Mouse (Mus musculus) CD8-positive naive resting alpha-beta T cell, adult 2 months (primary cell): Measurements from ENCODE around the gene Nudc.

Experiments
- DNase-seq, 2 experiments: peaks; one replicate each; pipeline ENCODE4 v3.0.0; 2022; ENCODE audit warnings: low read depth in 2 of 2, low spot score in 2 of 2

The Nudc gene

GRCm38 (mm10) chr4:133545272-133546231, at the start of gene Nudc:
TSS of gene Nudc (minus strand) at chr4:133545996.
- DNase-seq: peak; percentile 90 to 91

GRCm38 (mm10) chr4:133595538-133595937, 49.7 kb upstream of the Nudc start:
- DNase-seq: no peak

- DNase-seq: peak; percentile 58 to 66
These were observed 46.8 kb upstream of the Nudc start for GRCm38 (mm10) chr4:133592570-133592969.

DNA sequence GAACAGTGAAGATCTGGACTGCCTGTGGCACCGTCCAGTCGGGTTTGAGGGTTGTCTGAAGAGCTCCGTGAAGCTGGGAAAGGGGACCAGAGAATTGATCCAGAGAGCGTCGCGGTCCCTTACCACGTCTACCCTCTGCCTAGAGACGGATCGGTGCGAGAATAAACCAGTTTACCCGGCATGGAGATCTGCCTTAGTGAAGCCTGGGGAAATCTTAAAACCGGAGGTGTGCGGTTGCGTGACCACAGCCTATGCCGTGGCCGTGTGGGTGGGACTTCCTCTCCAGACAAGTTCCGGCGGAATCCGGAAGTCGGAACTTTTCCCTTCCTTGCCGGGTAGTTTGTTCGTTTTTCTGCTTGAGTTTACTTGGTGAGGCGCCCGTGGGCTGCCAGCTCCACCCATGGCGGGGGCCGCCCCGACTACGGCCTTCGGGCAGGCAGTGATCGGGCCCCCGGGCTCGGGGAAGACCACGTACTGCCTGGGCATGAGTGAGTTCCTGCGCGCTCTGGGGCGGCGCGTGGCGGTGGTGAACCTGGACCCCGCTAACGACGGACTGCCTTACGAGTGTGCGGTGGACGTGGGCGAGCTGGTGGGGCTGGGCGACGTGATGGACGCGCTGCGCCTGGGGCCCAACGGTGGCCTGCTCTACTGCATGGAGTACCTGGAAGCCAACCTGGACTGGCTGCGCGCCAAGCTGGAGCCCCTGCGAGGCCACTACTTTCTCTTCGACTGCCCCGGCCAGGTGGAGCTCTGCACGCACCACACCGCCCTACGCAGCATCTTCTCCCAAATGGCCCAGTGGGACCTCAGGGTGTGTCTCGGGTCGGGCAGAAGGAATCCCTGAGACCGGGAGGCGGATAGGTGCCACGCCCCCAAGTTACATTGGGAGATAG, 38.5 kb upstream of the Nudc start, which contains the start of gene Gpn2:
Gene Gpn2, plus strand, starts transcription at position 304 of the 893 bp plus-strand sequence.
- DNase-seq: peak; percentile 83 to 89

GRCm38 (mm10) chr4:133583690-133584058, 37.9 kb upstream of the Nudc start:
- DNase-seq: no peak

DNA sequence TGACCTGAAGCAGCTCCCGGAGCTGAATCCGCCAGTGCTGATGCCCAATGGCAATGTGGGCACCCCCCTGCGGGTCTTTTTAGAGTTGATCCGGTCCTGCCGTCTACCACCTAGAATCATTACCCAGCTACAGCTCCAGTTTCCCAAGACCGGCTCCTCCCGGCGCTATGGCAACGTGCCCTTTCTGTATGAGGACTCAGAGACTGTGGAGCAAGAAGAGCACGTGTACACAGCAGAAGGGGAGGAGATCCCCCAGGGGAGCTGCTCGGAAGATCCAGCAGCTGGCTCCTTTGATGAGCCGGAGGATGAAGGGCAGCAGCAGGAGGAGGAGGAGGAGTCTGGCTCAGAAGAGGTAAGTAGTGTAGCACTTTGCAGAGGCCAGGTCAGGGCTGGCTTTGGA, 32.2 kb upstream of the Nudc start:
- DNase-seq: no peak

DNA sequence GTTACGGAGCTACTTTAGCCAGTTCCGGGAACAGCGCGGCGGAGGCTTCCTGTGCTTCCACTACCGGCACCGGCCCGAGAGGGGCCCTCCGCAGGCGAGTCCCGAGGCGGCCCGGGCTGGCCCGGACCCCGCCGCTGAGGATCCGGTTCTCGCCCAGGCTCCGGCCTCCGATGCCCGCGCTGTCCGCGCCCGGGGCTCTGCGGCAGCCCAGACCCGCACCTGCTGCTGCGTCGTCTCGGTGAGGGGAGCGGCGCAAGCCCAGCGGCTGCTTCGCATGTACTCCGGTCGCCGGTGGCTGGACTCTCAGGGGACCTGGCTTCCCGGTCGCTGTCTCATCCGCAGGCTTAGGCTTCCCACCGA, 29.0 kb upstream of the Nudc start:
- DNase-seq: no peak

- peak; percentile 77 to 84 for DNase-seq
These were observed 28.5 kb upstream of the Nudc start, which contains the start of gene Gpatch3 for GRCm38 (mm10) chr4:133574070-133574842. TSS of gene Gpatch3 (plus strand) at chr4:133574745.

GRCm38 (mm10) chr4:133570066-133570466, 24.3 kb upstream of the Nudc start:
- no peak for DNase-seq

DNA sequence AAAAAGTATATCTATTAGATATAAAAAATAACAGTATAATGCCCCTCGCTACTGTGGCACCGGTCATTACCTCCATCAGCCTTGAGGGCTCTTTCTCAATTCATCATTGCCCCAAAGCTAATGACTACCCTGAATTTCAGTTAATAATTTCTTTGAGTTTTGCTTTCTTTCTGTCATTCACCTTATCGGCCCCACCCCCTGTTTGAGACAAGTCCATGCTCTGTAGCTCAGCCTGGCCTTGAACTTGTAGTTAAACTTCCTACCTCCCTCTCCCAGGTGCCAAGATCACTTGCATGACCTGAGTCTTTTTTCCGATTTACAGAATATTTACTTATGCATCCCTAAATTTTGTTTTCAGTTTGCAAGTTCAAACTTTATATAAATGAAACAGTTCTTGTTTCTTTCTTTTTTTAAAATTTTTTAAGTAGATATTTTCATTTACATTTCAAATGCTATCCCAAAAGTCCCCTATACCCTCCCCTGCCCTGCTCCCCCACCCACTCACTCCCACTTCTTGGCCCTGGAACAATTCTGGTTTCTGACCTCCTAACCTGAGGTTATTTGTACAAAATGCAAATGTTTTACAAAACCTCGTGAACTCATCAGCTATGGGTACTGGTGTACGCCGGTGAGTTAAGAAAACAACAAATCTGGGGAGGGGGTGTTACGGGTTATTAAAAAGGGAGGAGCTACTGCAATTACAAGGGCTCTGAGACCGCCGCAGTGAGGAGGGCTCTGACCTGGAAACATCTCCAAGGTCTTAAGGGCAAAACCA, 23.7 kb upstream of the Nudc start:
- DNase-seq: no peak

DNA sequence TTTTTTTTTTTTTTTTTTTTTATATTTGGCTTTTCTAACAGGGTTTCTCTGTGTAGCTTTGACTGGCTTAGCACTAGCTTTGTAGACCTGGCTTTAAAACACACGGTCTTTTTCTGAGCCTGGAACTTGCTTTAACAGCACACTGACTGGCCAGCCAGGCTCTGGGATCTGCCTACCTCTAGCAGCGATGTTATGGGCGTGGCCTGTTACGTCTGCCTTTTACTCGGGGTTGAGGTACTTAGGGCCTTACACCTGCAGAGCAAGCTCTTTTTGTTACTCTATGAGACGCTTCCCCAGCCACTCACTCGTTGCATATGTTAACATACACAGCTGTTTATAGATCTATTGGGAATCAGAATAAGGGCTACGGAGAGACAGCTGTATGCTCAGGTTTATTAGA, 21.5 kb upstream of the Nudc start:
- no peak for DNase-seq

DNA sequence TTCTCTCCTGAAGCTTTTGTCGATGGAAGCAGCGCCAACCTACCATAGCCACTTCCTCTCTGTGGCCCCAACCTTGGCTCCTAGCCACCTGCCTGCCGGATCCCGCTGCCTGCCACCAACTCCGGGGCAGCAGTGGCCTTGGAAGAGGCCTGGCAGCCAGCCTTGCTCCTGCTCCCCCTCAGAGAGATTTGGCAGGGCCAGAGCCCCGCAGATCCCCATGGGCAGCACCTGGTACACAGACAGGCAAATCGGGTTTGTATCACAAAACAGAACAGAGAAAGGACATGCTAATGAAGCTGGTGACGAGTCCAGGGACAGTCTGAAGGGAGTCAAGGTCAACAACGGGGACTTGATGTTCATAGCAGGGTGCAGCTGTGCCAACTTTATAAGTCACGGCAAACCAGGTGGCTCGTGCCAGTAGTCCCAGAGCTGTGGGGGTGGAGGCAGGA, 17.4 kb upstream of the Nudc start:
- no peak for DNase-seq

DNA sequence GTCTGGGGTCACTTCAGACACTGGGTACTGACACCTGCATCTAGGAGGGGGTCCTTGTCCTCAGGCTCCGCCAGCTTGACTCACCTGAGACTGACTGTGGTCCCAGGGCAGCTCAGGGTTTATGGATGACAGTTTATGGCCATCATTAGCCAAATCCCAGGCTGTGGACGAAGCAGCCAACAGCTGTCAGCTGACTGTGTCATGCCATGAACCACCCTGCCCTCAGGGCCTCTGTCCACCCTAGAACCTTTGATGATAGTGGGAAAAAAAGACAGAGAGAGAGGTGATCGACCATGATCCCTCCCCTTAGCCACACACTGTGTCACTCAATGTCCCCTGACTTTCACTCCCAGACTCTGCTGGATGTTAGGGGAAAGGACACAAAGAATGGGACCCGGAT, 15.8 kb upstream of the Nudc start:
- DNase-seq: no peak

DNA sequence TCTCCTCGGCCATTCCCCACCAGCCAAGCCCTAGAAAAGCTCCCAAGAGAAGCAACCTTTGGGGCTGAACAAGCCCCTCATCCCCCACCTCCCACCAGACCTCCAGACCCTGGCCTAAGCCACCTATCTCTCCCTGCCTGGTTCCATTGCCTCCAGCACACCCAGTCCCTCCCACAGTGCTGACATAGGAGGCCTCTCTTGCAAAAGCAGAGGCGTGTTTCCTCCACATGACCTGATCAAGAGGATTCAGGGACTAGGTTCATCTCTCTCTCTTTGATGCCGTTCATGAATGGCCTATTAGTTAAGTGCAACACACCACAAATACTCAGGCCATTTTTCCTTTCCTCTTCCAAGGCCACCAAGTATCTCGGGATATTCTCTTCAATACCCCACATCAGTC, 14.1 kb upstream of the Nudc start:
- no peak for DNase-seq

DNA sequence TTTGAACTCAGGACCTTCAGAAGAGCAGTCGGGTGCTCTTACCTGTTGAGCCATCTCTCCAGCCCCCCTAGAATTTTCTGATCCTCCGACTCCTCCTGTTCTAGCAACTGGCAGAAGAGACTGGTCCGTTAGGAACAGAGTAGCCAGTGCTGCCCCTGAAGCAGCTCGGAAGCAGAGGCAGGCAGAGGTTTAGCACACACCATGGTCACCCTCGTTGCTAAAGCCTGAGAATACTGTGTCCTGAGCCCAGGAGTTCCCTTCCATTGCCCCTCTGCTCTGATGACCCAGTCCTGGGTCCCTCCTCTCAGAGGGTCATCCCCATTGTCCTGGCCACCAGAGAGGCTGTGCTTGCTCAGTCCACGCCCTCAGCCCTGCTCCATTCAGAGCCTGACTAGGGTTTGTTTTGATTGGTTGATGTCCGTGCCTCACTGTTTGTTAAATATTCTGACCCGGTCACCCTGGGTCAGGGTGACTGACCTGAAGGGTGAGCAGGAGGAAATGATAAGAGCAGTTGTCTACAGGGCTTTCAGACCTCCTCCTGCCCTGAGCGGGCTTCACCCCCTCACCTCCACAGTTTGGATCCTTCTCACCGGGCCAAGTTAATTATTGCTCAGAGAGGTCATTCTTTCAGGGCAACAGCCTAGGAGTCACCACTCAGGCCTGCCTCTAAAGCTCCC, 11.4 kb upstream of the Nudc start:
- DNase-seq: no peak

GRCm38 (mm10) chr4:133553448-133554330, 7.9 kb upstream of the Nudc start:
- DNase-seq: no peak

DNA sequence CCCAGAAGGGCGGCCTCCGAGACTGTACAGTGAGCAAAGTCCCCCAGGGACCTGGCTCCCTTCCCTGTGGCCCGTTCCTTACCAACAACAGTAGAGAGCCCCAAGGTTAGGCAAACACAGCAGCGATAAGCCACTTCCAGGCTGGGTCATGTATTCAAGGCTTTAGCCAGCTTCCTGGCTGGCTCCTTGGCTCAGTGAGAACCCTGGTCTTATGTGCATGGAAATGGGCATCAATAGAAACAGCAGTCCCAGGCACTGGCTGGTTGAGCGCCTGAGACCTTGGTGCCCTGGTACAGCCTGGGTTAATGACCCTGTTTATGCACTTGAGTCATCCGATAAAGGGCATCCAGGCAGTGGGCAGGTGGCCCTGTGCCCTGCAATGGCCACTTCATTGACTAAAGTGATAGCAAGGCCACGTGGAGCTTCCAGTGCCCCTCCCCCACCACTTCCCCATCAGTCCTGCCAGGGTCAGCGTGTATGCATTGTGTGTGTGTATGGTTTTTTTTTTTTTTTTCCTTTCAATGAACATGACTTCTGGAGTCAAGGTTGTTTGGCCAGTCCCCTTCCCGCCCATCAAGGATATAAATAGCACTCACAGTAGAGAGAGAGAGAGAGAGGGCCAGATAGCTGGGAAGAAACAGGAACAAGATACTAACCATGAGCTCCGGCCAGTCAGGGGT, 7.1 kb upstream of the Nudc start, which contains the start of gene Nr0b2:
Gene Nr0b2, plus strand, starts transcription at position 609 of the 680 bp plus-strand sequence.
- DNase-seq: no peak

DNA sequence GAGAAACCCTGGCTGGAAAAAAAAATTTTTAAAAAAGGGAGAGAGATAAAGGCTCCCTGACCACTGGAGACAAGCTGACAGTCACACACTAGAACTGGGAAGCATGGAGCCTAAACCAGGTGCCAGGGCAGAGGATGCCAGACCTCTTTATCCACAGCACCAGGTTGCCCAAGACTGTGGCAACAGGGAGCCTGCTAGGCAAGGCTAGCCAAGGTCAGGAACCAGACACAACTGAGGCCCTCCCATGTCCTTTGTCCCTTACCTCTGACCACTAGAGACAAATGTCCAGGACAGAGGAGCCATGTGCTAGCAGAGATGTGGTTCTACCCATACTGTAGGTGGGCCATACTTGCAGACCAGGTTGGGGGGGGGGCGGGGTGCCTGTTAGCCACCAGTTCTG, 6.2 kb upstream of the Nudc start:
- no peak for DNase-seq
